Mouse (Mus musculus) left cerebral cortex, adult 18-20 months (tissue): ENCODE measurements around the gene Gm11111. TPM values are rescaled to one million over a fixed set of nuclear protein-coding genes. Genes with fewer than 3 reads are reported as not detected.

ENCODE experiments used
- DNase-seq, 2 experiments: peaks; one replicate each; pipeline ENCODE4 v3.0.0; 2021 to 2022; ENCODE audit warnings: low spot score in 2 of 2, mixed read lengths in 1 of 2
- total RNA-seq, 2 experiments: library from RNA; stranded (reverse); gene quantifications; 2 replicates each; pipeline ENCODE4 v1.2.3; 2021

The Gm11111 gene
- total RNA-seq, 2 experiments from 2014 or later, result not detected

DNA sequence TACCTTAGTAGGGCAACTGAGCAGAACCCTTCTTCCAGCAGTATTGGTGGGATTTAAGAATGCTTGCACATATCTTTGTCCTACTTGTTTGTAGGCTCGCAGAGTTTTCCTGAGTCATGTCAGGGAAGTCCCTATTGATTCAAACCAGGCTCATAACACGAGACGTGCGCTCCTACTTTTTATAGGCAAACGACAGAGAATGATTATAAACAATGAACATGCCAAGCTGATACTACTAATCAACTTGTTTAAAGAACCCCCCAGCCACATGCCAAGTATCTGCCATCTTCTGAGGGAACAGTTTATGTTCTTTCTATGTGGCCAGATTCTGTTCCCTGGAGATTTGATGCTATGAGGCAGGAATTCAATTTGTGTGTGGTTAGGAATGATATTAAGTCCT lies 28.3 kb downstream of the Gm11111 start:
- no peak for DNase-seq

DNA sequence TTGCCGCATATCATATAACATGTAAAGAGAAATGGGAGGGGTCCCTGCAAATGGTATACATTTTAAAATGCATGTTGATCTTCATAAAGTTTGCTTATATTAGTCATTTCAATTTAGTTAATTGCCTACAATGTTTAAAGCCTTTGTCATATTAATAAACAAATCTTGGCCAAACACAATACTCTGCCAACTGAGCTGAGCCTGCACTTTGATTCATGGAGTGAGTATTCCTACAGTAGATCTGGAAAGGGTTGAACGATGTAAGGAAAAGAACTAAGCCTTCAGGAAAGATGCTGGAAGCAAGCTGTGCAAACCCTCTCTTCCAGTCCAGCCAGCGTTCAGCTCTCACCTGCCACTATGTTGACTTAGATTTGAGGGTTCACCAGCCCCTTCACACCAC lies 29.6 kb downstream of the Gm11111 start:
- DNase-seq, result no peak

DNA sequence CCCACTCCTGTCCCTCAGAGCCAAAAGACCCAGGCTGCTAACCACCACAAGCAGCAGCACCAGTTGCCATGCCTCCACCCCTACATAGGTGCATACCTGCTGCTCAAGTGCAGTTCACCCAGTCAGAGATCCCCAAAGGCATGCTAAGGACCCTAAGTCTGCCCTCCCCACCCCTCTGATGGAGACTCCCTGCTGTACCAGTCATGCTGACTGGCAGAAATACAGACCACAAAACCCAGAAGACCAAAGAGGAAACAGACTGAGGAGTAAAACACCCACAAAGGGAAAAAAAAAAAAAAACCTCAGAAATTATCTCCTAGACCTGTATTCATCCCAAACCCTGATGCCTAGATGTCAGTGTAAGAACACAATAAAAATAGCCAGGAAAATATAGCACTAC lies 33.4 kb downstream of the Gm11111 start:
- no peak for DNase-seq

Other genes starting within 250 kb of the Gm11111 start
- gene Cfap299, start 223.4 kb upstream of the Gm11111 start, total RNA-seq, result under 1 TPM in 1 of 2 experiments, not detected in 1; 0.40 TPM